Mouse (Mus musculus): ENCODE results near the gene Fam234b. TPM values are rescaled to one million over a fixed set of nuclear protein-coding genes. Genes with fewer than 3 reads are reported as not detected.

Fam234b gene
- 11.7 and 12.2 TPM in 2 replicates for polyA plus RNA-seq (2012; rRNA removed)

DNA sequence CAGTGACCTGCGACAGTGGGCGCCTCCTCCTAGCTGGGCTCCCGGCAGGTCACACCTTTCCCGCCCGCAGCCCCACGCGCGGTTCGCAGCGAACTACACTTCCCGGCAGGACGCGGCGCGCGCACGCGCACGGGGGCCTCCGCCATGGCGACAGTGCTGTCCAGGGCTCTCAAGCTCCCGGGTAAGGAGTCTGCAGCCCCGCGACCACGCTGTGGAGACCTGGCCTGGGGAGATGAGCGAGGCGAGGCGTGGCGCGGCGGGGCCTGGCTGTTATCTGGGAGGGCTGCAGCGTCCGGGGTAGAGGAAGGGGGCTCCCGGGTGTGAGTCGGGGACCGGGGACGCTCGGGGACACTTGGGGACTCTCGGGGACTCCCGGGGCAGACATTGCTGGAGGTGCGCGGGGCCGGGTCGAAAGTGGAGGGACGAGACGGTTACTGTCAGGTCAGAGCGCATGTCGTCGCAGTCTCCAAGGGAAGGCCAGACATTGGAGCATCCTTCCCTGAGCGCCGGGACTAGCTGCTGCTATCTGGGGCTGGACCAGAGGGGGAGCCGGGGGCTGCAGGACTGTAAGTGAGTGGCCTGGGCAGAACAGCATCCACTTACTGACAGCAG lies at the start of gene Fam234b, which contains the start of gene Hebp1:
Gene Fam234b (plus strand): TSS at position 57 of the 612 bp plus-strand sequence.
Gene Hebp1 (minus strand): TSS at position 102 of the 612 bp plus-strand sequence.

DNA sequence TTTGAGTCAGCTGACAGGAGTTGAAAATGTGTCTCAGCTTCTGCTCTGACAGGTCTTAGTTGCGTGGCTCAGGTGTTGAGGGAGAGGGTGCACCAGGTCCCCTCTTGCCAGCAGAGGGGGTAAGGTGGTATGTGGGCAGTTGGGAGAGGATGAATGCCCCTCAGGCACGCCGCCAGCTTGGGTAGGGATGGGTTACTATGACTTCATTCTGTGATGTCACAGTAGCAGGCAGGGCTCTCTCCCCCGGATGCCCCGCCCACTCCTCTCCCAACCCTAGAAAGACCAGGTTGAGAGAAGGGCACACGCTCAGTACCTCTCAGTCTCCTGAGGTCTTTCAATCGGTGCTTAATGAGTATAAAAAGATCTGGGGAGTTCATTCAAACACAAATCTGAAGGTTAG lies 56.4 kb downstream of the Fam234b start, which contains the start of gene Gsg1:
Gene Gsg1 (minus strand): TSS at position 199 of the 400 bp plus-strand sequence.

Other genes starting within 250 kb of the Fam234b start
- 0.52 and 0.54 TPM in 2 replicates for gene Apold1, start 216.3 kb upstream of the Fam234b start, polyA plus RNA-seq (2012; rRNA removed)
- 13.2 and 13.4 TPM in 2 replicates for gene Ddx47, start 186.4 kb upstream of the Fam234b start, polyA plus RNA-seq (2012; rRNA removed)
- gene Gprc5a, start 132.3 kb upstream of the Fam234b start, polyA plus RNA-seq (2012; rRNA removed) = 20.7 and 23.6 TPM in 2 replicates
- gene Gprc5d, start 79.7 kb upstream of the Fam234b start, polyA plus RNA-seq (2012; rRNA removed) = 0.18 TPM in 1 of 2 replicates, not detected in the other
- gene Hebp1, start within 50 bp of the Fam234b start, polyA plus RNA-seq (2012; rRNA removed) = 10.6 and 12.2 TPM in 2 replicates
- 0.11 and 0.13 TPM in 2 replicates for gene Gsg1, start 56.4 kb downstream of the Fam234b start, polyA plus RNA-seq (2012; rRNA removed)
- gene Pbp2, start 112.4 kb downstream of the Fam234b start, polyA plus RNA-seq (2012; rRNA removed) = 0.06 and 0.09 TPM in 2 replicates
- 34.5 and 54.6 TPM in 2 replicates for gene Emp1, start 164.6 kb downstream of the Fam234b start, polyA plus RNA-seq (2012; rRNA removed)